Mouse (Mus musculus): ENCODE data around the gene Eif6. TPM values are rescaled to one million over a fixed set of nuclear protein-coding genes. Genes with fewer than 3 reads are reported as not detected.
A peak's percentile ranks its signal among the peaks of the same experiment; 100 is the strongest.
"Not testable (repeated sequence)": the region's sequence is repeated elsewhere in the genome, so short reads cannot be mapped to it uniquely, and the experiment has no call there.

The Eif6 gene
- total and polyA plus RNA-seq, 2 experiments from 2014 or later: 91.9 to 145 TPM

GRCm38 (mm10) chr2:155848291-155848690, 21.6 kb upstream of the Eif6 start:
- TF ChIP-seq CTCF (IDR thresholded peaks at IDR 0.05; ENCODE audit: low read depth): peak; percentile 94
- H3K4me2 ChIP-seq (ENCODE audit: low read depth): no peak overlapping the region
- H3K4me1 ChIP-seq (ENCODE audit: insufficient read depth): no peaks in the 10 kb centered on the region
- 33% methylated on average over 6 of the region's 6 CpGs for WGBS
- H3K9me3 ChIP-seq (ENCODE audit: low read length): no peaks in the 10 kb centered on the region
- H3K9ac ChIP-seq: no peak overlapping the region
- DNase-seq (peak; percentile 81), ATAC-seq (no peak; the same call in 1 of the 2 replicates)
- H3K36me3 ChIP-seq (ENCODE audit: insufficient read depth): peaks cover 43% of the 10 kb centered on the region
- H3K4me3 ChIP-seq (ENCODE audit: low read depth, low read length): no peak overlapping the region
- no peak overlapping the region for H3K27ac ChIP-seq (ENCODE audit: low read depth, low read length)
- no peaks in the 10 kb centered on the region for H3K27me3 ChIP-seq (ENCODE audit: insufficient read depth, low read length)

DNA sequence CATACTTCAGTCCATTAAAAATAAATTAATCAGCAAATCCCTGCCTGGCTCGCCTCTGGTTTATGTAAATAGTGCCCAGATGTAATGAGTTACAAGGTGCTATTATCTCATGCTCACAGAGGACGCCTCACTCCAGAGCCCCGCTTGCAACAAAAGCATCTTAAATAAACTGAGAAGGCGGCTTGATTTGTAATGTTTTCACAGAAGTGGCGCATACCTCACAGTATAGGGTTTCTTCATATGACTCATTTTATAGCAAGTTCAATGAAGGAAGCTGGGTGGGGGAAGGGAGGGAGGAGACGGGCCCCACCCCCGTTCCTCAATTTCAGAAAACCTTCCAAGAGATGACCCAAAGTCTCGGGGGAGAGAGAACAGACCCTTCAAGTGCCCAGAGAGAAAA, 20.2 kb upstream of the Eif6 start:
- Histone ChIP-seq H3K4me2 (ENCODE audit: low read depth) (no peak overlapping the region), H3K27me3 (ENCODE audit: insufficient read depth, low read length) (no peaks in the 10 kb centered on the region), H3K9me3 (ENCODE audit: low read length) (no peaks in the 10 kb centered on the region), H3K9ac (no peak overlapping the region), H3K36me3 (ENCODE audit: insufficient read depth) (peaks cover 43% of the 10 kb centered on the region), H3K4me3 (ENCODE audit: low read depth, low read length) (no peak overlapping the region), H3K27ac (ENCODE audit: low read depth, low read length) (no peak overlapping the region), H3K4me1 (ENCODE audit: insufficient read depth) (no peaks in the 10 kb centered on the region)
- ATAC-seq (no peak), DNase-seq (no peak)
- no peak for TF ChIP-seq CTCF (IDR thresholded peaks at IDR 0.05; ENCODE audit: low read depth)
- WGBS: 85% methylated on average over 8 of the region's 8 CpGs

DNA sequence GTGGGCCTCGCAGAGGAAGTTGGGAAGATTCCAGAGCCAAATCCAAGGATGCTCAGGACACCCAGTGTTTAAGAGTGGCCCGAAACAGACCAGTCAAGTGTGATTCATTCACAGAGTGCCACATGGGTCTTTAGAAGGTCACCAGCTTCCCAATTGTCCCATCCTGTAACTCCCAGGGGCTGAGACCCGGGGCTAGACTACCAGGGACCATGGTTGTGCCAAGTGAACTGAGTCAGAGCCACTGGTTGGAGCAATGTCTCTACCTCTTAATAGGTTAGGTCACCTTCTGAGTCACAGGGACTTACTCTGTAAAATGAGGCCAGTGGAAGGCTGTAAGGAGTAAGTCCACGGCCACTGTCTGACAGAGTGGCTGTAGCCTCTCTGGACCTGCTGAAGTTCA, 12.2 kb upstream of the Eif6 start:
- H3K27ac ChIP-seq (ENCODE audit: low read depth, low read length): no peak overlapping the region
- H3K9ac ChIP-seq: no peak overlapping the region
- H3K4me1 ChIP-seq (ENCODE audit: insufficient read depth): no peaks in the 10 kb centered on the region
- H3K36me3 ChIP-seq (ENCODE audit: insufficient read depth): no peaks in the 10 kb centered on the region
- TF ChIP-seq CTCF (IDR thresholded peaks at IDR 0.05; ENCODE audit: low read depth): no peak
- ATAC-seq (no peak), DNase-seq (no peak)
- WGBS: 79% methylated on average over 4 of the region's 4 CpGs
- no peaks in the 10 kb centered on the region for H3K27me3 ChIP-seq (ENCODE audit: insufficient read depth, low read length)
- no peak overlapping the region for H3K4me3 ChIP-seq (ENCODE audit: low read depth, low read length)
- H3K9me3 ChIP-seq (ENCODE audit: low read length): no peaks in the 10 kb centered on the region
- no peak overlapping the region for H3K4me2 ChIP-seq (ENCODE audit: low read depth)

DNA sequence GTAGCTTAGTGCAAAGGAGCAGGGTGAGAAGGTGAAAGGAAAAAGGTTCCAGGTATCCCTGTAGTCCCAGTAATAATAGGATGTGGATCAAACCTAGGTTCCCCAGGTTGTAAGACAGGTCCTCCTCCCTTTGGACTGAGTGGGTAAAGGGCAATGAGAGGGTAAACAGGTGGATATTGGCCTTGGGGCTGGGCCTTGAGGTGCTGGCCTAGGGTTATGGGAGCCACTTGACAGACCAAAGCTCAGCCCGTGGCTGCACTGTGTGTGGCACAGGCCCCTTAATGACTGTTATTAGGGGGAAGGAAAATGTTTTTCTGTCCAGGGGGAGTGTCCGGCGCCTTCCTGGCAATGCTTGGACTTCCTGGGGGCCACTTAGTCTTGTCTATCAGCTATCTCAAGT, 11.2 kb upstream of the Eif6 start:
- Histone ChIP-seq H3K9me3 (ENCODE audit: low read length) (no peaks in the 10 kb centered on the region), H3K27me3 (ENCODE audit: insufficient read depth, low read length) (no peaks in the 10 kb centered on the region), H3K9ac (no peak overlapping the region), H3K4me2 (ENCODE audit: low read depth) (no peak overlapping the region), H3K27ac (ENCODE audit: low read depth, low read length) (no peak overlapping the region), H3K36me3 (ENCODE audit: insufficient read depth) (no peaks in the 10 kb centered on the region), H3K4me3 (ENCODE audit: low read depth, low read length) (no peak overlapping the region), H3K4me1 (ENCODE audit: insufficient read depth) (no peaks in the 10 kb centered on the region)
- ATAC-seq (no peak), DNase-seq (no peak)
- 66% methylated on average over 3 of the region's 3 CpGs for WGBS
- no peak for TF ChIP-seq CTCF (IDR thresholded peaks at IDR 0.05; ENCODE audit: low read depth)

GRCm38 (mm10) chr2:155834732-155835131, 8.0 kb upstream of the Eif6 start, which contains the start of gene Fam83c:
Gene Fam83c, minus strand, starts transcription at chr2:155834854.
- Histone ChIP-seq H3K9ac (no peak within 1 kb of the TSS), H3K36me3 (ENCODE audit: insufficient read depth) (no peaks in the 10 kb centered on the region), H3K27me3 (ENCODE audit: insufficient read depth, low read length) (no peaks in the 10 kb centered on the region), H3K4me2 (ENCODE audit: low read depth) (no peak within 1 kb of the TSS), H3K9me3 (ENCODE audit: low read length) (no peaks in the 10 kb centered on the region), H3K4me1 (ENCODE audit: insufficient read depth) (no peaks in the 10 kb centered on the region), H3K27ac (ENCODE audit: low read depth, low read length) (no peak within 1 kb of the TSS), H3K4me3 (ENCODE audit: low read depth, low read length) (no peak within 1 kb of the TSS)
- DNase-seq (no peak), ATAC-seq (no peak)
- TF ChIP-seq CTCF (IDR thresholded peaks at IDR 0.05; ENCODE audit: low read depth): no peak
- WGBS: 67% methylated on average over 9 of the region's 9 CpGs

- not testable (repeated sequence) for ATAC-seq; H3K4me3 ChIP-seq (ENCODE audit: low read depth, low read length); H3K9ac ChIP-seq; H3K4me2 ChIP-seq (ENCODE audit: low read depth); H3K9me3 ChIP-seq (ENCODE audit: low read length); H3K27me3 ChIP-seq (ENCODE audit: insufficient read depth, low read length); H3K27ac ChIP-seq (ENCODE audit: low read depth, low read length); DNase-seq; H3K36me3 ChIP-seq (ENCODE audit: insufficient read depth)
- 76% methylated on average over 1 of the region's 1 CpGs for WGBS
- peak; percentile 30; the same call in 1 of the 2 replicates for TF ChIP-seq CTCF (IDR thresholded peaks at IDR 0.05; ENCODE audit: low read depth)
- H3K4me1 ChIP-seq (ENCODE audit: insufficient read depth): peaks cover 12% of the 10 kb centered on the region
Observed at GRCm38 (mm10) chr2:155832087-155832486, 5.4 kb upstream of the Eif6 start.

GRCm38 (mm10) chr2:155831302-155831701, 4.6 kb upstream of the Eif6 start:
- DNase-seq (no peak), ATAC-seq (no peak)
- peak; percentile 46 for TF ChIP-seq CTCF (IDR thresholded peaks at IDR 0.05; ENCODE audit: low read depth)
- Histone ChIP-seq H3K4me3 (ENCODE audit: low read depth, low read length) (no peak overlapping the region), H3K27ac (ENCODE audit: low read depth, low read length) (no peak overlapping the region), H3K4me1 (ENCODE audit: insufficient read depth) (peaks cover 12% of the 10 kb centered on the region), H3K9me3 (ENCODE audit: low read length) (no peaks in the 10 kb centered on the region), H3K27me3 (ENCODE audit: insufficient read depth, low read length) (no peaks in the 10 kb centered on the region), H3K36me3 (ENCODE audit: insufficient read depth) (no peaks in the 10 kb centered on the region), H3K9ac (no peak overlapping the region), H3K4me2 (ENCODE audit: low read depth) (no peak overlapping the region)
- 65% methylated on average over 9 of the region's 9 CpGs for WGBS

GRCm38 (mm10) chr2:155830841-155831240, 4.1 kb upstream of the Eif6 start:
- H3K4me3 ChIP-seq (ENCODE audit: low read depth, low read length): no peak overlapping the region
- 93% methylated on average over 8 of the region's 8 CpGs for WGBS
- no peaks in the 10 kb centered on the region for H3K27me3 ChIP-seq (ENCODE audit: insufficient read depth, low read length)
- no peak for DNase-seq
- no peaks in the 10 kb centered on the region for H3K36me3 ChIP-seq (ENCODE audit: insufficient read depth)
- ATAC-seq: no peak
- peaks cover 12% of the 10 kb centered on the region for H3K4me1 ChIP-seq (ENCODE audit: insufficient read depth)
- TF ChIP-seq CTCF (IDR thresholded peaks at IDR 0.05; ENCODE audit: low read depth): no peak
- H3K27ac ChIP-seq (ENCODE audit: low read depth, low read length): no peak overlapping the region
- no peak overlapping the region for H3K4me2 ChIP-seq (ENCODE audit: low read depth)
- no peaks in the 10 kb centered on the region for H3K9me3 ChIP-seq (ENCODE audit: low read length)
- H3K9ac ChIP-seq: no peak overlapping the region
